Mouse (Mus musculus): ENCODE data around the gene Fam208a. TPM values are rescaled to one million over a fixed set of nuclear protein-coding genes. Genes with fewer than 3 reads are reported as not detected.

The Fam208a gene
- 31.7 and 32.2 TPM in 2 replicates for polyA plus RNA-seq (2012; rRNA removed)

GRCm38 (mm10) chr14:27428573-27428972 lies at the start of gene Fam208a:
Gene Fam208a (plus strand): TSS chr14:27428834.
- TF ChIP-seq POLR2A (IDR thresholded peaks at IDR 0.05; ENCODE audit: borderline replicate concordance, extremely low read depth, insufficient read depth, insufficient read length, poor library complexity, severe bottlenecking): peak; percentile 73
- TF ChIP-seq CTCF (IDR thresholded peaks at IDR 0.05; ENCODE audit: borderline replicate concordance, extremely low read depth, insufficient read depth, insufficient read length): no peak
- peak; percentile 97 for DNase-seq (ENCODE audit: low read depth)

- no peak for DNase-seq (ENCODE audit: low read depth)
- no peak for TF ChIP-seq CTCF (IDR thresholded peaks at IDR 0.05; ENCODE audit: borderline replicate concordance, extremely low read depth, insufficient read depth, insufficient read length)
- TF ChIP-seq POLR2A (IDR thresholded peaks at IDR 0.05; ENCODE audit: borderline replicate concordance, extremely low read depth, insufficient read depth, insufficient read length, poor library complexity, severe bottlenecking): no peak
Measured at GRCm38 (mm10) chr14:27379404-27379803, 49.2 kb upstream of the Fam208a start.

- DNase-seq (ENCODE audit: low read depth): no peak
- no peak for TF ChIP-seq CTCF (IDR thresholded peaks at IDR 0.05; ENCODE audit: borderline replicate concordance, extremely low read depth, insufficient read depth, insufficient read length)
- no peak for TF ChIP-seq POLR2A (IDR thresholded peaks at IDR 0.05; ENCODE audit: borderline replicate concordance, extremely low read depth, insufficient read depth, insufficient read length, poor library complexity, severe bottlenecking)
Measured at GRCm38 (mm10) chr14:27381459-27381858, 47.2 kb upstream of the Fam208a start.

GRCm38 (mm10) chr14:27383321-27383830 lies 45.3 kb upstream of the Fam208a start:
- DNase-seq (ENCODE audit: low read depth): no peak
- TF ChIP-seq POLR2A (IDR thresholded peaks at IDR 0.05; ENCODE audit: borderline replicate concordance, extremely low read depth, insufficient read depth, insufficient read length, poor library complexity, severe bottlenecking) (no peak), CTCF (IDR thresholded peaks at IDR 0.05; ENCODE audit: borderline replicate concordance, extremely low read depth, insufficient read depth, insufficient read length) (no peak)

- no peak for DNase-seq (ENCODE audit: low read depth)
- TF ChIP-seq CTCF (IDR thresholded peaks at IDR 0.05; ENCODE audit: borderline replicate concordance, extremely low read depth, insufficient read depth, insufficient read length): no peak
- TF ChIP-seq POLR2A (IDR thresholded peaks at IDR 0.05; ENCODE audit: borderline replicate concordance, extremely low read depth, insufficient read depth, insufficient read length, poor library complexity, severe bottlenecking): no peak
Measured at GRCm38 (mm10) chr14:27384143-27384542, 44.5 kb upstream of the Fam208a start.

- DNase-seq (ENCODE audit: low read depth): no peak
- TF ChIP-seq CTCF (IDR thresholded peaks at IDR 0.05; ENCODE audit: borderline replicate concordance, extremely low read depth, insufficient read depth, insufficient read length) (no peak), POLR2A (IDR thresholded peaks at IDR 0.05; ENCODE audit: borderline replicate concordance, extremely low read depth, insufficient read depth, insufficient read length, poor library complexity, severe bottlenecking) (no peak)
Measured at GRCm38 (mm10) chr14:27388616-27389015, 40.0 kb upstream of the Fam208a start.

- DNase-seq (ENCODE audit: low read depth): no peak
- TF ChIP-seq CTCF (IDR thresholded peaks at IDR 0.05; ENCODE audit: borderline replicate concordance, extremely low read depth, insufficient read depth, insufficient read length): no peak
- no peak for TF ChIP-seq POLR2A (IDR thresholded peaks at IDR 0.05; ENCODE audit: borderline replicate concordance, extremely low read depth, insufficient read depth, insufficient read length, poor library complexity, severe bottlenecking)
Measured at GRCm38 (mm10) chr14:27389722-27390121, 38.9 kb upstream of the Fam208a start.

GRCm38 (mm10) chr14:27390663-27391062 lies 38.0 kb upstream of the Fam208a start:
- no peak for TF ChIP-seq POLR2A (IDR thresholded peaks at IDR 0.05; ENCODE audit: borderline replicate concordance, extremely low read depth, insufficient read depth, insufficient read length, poor library complexity, severe bottlenecking)
- TF ChIP-seq CTCF (IDR thresholded peaks at IDR 0.05; ENCODE audit: borderline replicate concordance, extremely low read depth, insufficient read depth, insufficient read length): no peak
- DNase-seq (ENCODE audit: low read depth): no peak

GRCm38 (mm10) chr14:27391776-27392308 lies 36.8 kb upstream of the Fam208a start:
- TF ChIP-seq POLR2A (IDR thresholded peaks at IDR 0.05; ENCODE audit: borderline replicate concordance, extremely low read depth, insufficient read depth, insufficient read length, poor library complexity, severe bottlenecking) (no peak), CTCF (IDR thresholded peaks at IDR 0.05; ENCODE audit: borderline replicate concordance, extremely low read depth, insufficient read depth, insufficient read length) (no peak)
- no peak for DNase-seq (ENCODE audit: low read depth)

- TF ChIP-seq CTCF (IDR thresholded peaks at IDR 0.05; ENCODE audit: borderline replicate concordance, extremely low read depth, insufficient read depth, insufficient read length) (no peak), POLR2A (IDR thresholded peaks at IDR 0.05; ENCODE audit: borderline replicate concordance, extremely low read depth, insufficient read depth, insufficient read length, poor library complexity, severe bottlenecking) (no peak)
- no peak for DNase-seq (ENCODE audit: low read depth)
Measured at GRCm38 (mm10) chr14:27392660-27393059, 36.0 kb upstream of the Fam208a start.

- TF ChIP-seq POLR2A (IDR thresholded peaks at IDR 0.05; ENCODE audit: borderline replicate concordance, extremely low read depth, insufficient read depth, insufficient read length, poor library complexity, severe bottlenecking) (no peak), CTCF (IDR thresholded peaks at IDR 0.05; ENCODE audit: borderline replicate concordance, extremely low read depth, insufficient read depth, insufficient read length) (no peak)
Measured at GRCm38 (mm10) chr14:27393806-27394205, 34.8 kb upstream of the Fam208a start.

GRCm38 (mm10) chr14:27396424-27396823 lies 32.2 kb upstream of the Fam208a start:
- DNase-seq (ENCODE audit: low read depth): no peak
- TF ChIP-seq CTCF (IDR thresholded peaks at IDR 0.05; ENCODE audit: borderline replicate concordance, extremely low read depth, insufficient read depth, insufficient read length) (no peak), POLR2A (IDR thresholded peaks at IDR 0.05; ENCODE audit: borderline replicate concordance, extremely low read depth, insufficient read depth, insufficient read length, poor library complexity, severe bottlenecking) (no peak)

More at GRCm38 (mm10) chr14:27393806-27394205, 34.8 kb upstream of the Fam208a start:
- DNase-seq (ENCODE audit: low read depth): no peak
